Mouse (Mus musculus) frontal cortex, postnatal 25 days (tissue): Measurements from ENCODE around the gene Klk1b27.
"Not testable (repeated sequence)": the region's sequence is repeated elsewhere in the genome, so short reads cannot be mapped to it uniquely, and the experiment has no call there.

ENCODE experiments used
- DNase-seq, 2 experiments: peaks; one replicate each; pipeline ENCODE4 v3.0.0; 2022; ENCODE audit warnings: low spot score in 2 of 2

Klk1b27 gene

GRCm38 (mm10) chr7:44051990-44052389 lies at the start of gene Klk1b27:
TSS of gene Klk1b27 (plus strand) at chr7:44052290.
- not testable (repeated sequence) for DNase-seq

GRCm38 (mm10) chr7:44004847-44005246 lies 47.2 kb upstream of the Klk1b27 start:
- DNase-seq, result no peak

GRCm38 (mm10) chr7:44011868-44012267 lies 40.2 kb upstream of the Klk1b27 start, which contains the start of gene Klk1b26:
TSS of gene Klk1b26 (plus strand) at chr7:44012168.
- not testable (repeated sequence) for DNase-seq

GRCm38 (mm10) chr7:44014666-44015065 lies 37.4 kb upstream of the Klk1b27 start:
- peak in 1 of 2 experiments; percentile 5 for DNase-seq

- no peak for DNase-seq
Measured at GRCm38 (mm10) chr7:44015071-44015470, 37.0 kb upstream of the Klk1b27 start.

- no peak for DNase-seq
Measured at GRCm38 (mm10) chr7:44072117-44072516, 20.0 kb downstream of the Klk1b27 start.

GRCm38 (mm10) chr7:44077703-44078102 lies 25.6 kb downstream of the Klk1b27 start:
- DNase-seq, result no peak

GRCm38 (mm10) chr7:44096111-44096510 lies 44.0 kb downstream of the Klk1b27 start:
- no peak for DNase-seq

- not testable (repeated sequence) for DNase-seq
Measured at GRCm38 (mm10) chr7:44102028-44102427, 49.9 kb downstream of the Klk1b27 start, which contains the start of gene Klk1b21. TSS of gene Klk1b21 (plus strand) at chr7:44102328.
